Mouse (Mus musculus) gastrocnemius, adult 8-10 months (tissue): ENCODE measurements around the gene Zfp36l2. TPM values are rescaled to one million over a fixed set of nuclear protein-coding genes. Genes with fewer than 3 reads are reported as not detected.
A peak's percentile ranks its signal among the peaks of the same experiment; 100 is the strongest.
"Not testable (repeated sequence)": the region's sequence is repeated elsewhere in the genome, so short reads cannot be mapped to it uniquely, and the experiment has no call there.

Source experiments
- DNase-seq, 2 experiments: peaks; one replicate each; pipeline ENCODE4 v3.0.0; 2022; ENCODE audit warnings: low spot score in 2 of 2
- total RNA-seq, 4 experiments: library from RNA; stranded (reverse); gene quantifications; 2 replicates each; pipeline ENCODE4 v1.2.4; 2022

The Zfp36l2 gene
- total RNA-seq, 4 experiments from 2014 or later: 5.1 to 10.3 (median 7.5) TPM

- no peak for DNase-seq
These were observed 7.3 kb upstream of the Zfp36l2 start for GRCm38 (mm10) chr17:84195003-84195395.

GRCm38 (mm10) chr17:84194282-84195002 lies 6.7 kb upstream of the Zfp36l2 start:
- DNase-seq: no peak

- no peak for DNase-seq
These were observed 5.7 kb upstream of the Zfp36l2 start for GRCm38 (mm10) chr17:84193411-84193810.

- no peak for DNase-seq
These were observed 4.2 kb upstream of the Zfp36l2 start for GRCm38 (mm10) chr17:84191946-84192345.

GRCm38 (mm10) chr17:84190885-84191284 lies 3.1 kb upstream of the Zfp36l2 start:
- DNase-seq: peak; percentile 68 to 71

- peak in 1 of 2 experiments; percentile 27 for DNase-seq
These were observed 1.5 kb upstream of the Zfp36l2 start for GRCm38 (mm10) chr17:84189127-84189854.

GRCm38 (mm10) chr17:84188374-84188961 lies 721 bp upstream of the Zfp36l2 start:
- peak; percentile 83 to 91 for DNase-seq

GRCm38 (mm10) chr17:84187264-84187663 lies 483 bp downstream of the Zfp36l2 start:
- DNase-seq: not testable (repeated sequence)

- DNase-seq: peak in 1 of 2 experiments; percentile 21
These were observed 1.1 kb downstream of the Zfp36l2 start for GRCm38 (mm10) chr17:84186451-84187202.

- DNase-seq: peak in 1 of 2 experiments; percentile 32
These were observed 1.9 kb downstream of the Zfp36l2 start for GRCm38 (mm10) chr17:84185581-84186450.

- DNase-seq: no peak
These were observed 2.7 kb downstream of the Zfp36l2 start for GRCm38 (mm10) chr17:84185011-84185411.

- peak; percentile 82 to 86 for DNase-seq
These were observed 4.4 kb downstream of the Zfp36l2 start for GRCm38 (mm10) chr17:84183291-84183781.

GRCm38 (mm10) chr17:84182311-84183271 lies 5.2 kb downstream of the Zfp36l2 start:
- peak in 1 of 2 experiments; percentile 31 for DNase-seq

GRCm38 (mm10) chr17:84181502-84182310 lies 6.0 kb downstream of the Zfp36l2 start:
- peak in 1 of 2 experiments; percentile 42 for DNase-seq

GRCm38 (mm10) chr17:84180715-84181501 lies 6.8 kb downstream of the Zfp36l2 start:
- no peak for DNase-seq

GRCm38 (mm10) chr17:84179973-84180365 lies 7.8 kb downstream of the Zfp36l2 start:
- DNase-seq: no peak
